Mouse (Mus musculus): ENCODE measurements around the gene Sarnp.

Sarnp gene

DNA sequence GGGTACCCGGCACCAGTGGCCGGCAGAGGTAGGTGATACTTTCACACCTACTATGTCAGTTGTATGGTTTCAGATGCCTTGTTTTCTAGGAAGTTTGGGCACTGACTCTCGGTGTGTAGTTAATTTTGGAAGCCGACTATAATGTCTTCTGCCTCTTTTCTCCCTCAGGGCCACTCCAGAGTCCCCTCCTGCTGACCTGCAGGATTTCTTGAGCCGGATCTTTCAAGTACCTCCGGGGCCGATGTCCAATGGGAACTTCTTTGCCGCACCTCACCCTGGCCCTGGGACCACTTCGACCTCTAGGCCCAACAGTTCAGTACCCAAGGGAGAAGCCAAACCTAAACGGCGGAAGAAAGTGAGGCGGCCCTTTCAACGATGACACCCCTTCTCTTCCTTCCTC is at the start of gene Sarnp:
TSS of gene Sarnp (plus strand) at position 301 of the 400 bp plus-strand sequence.
- no peak for DNase-seq (ENCODE audit: low read depth, low spot score)

GRCm38 (mm10) chr10:128772895-128773294 is 44.2 kb upstream of the Sarnp start:
- peak; percentile 39 for DNase-seq (ENCODE audit: low read depth, low spot score)

GRCm38 (mm10) chr10:128773685-128774084 is 43.4 kb upstream of the Sarnp start:
- DNase-seq (ENCODE audit: low read depth, low spot score) = peak; percentile 48

- no peak for DNase-seq (ENCODE audit: low read depth, low spot score)
These were observed 38.7 kb upstream of the Sarnp start for GRCm38 (mm10) chr10:128778441-128778840.

DNA sequence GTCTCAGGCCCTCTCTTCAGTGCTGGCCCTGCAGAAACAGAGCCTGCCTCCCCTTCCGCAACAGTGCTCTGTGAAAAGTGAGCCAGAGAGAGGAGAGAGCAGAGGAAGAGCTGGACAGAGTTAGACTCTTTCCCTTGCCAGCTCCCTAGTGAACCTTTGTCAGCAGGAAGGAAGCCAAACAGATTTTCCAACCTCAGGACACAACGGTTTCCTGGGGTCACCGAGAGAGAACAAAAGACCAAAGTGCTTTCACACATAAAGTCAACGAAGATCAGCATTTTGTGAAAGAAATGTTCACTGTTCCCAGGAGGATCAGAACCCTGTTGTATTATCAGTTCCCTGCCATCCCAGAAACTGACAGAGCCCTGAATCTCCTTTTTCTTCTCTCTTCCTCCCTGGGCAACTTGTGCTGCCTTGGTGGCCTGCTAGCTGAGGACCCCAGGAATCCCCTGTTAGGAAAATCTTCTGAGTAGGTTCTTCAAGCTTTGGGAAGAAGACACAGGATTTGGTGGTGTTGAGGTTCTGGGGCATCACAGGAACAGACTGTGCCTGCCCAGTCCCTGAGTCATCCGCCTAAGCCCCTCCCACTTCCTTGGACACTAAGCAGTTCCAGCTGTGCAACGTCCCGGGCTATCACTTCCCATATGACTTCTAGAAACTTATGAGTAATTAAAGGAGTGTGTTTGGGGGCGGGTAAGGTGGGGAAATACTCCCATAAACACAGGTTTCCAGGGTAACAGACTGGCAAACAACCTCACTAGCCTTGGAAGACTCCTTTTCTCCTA is 37.9 kb upstream of the Sarnp start:
- peak; percentile 29 for DNase-seq (ENCODE audit: low read depth, low spot score)

DNA sequence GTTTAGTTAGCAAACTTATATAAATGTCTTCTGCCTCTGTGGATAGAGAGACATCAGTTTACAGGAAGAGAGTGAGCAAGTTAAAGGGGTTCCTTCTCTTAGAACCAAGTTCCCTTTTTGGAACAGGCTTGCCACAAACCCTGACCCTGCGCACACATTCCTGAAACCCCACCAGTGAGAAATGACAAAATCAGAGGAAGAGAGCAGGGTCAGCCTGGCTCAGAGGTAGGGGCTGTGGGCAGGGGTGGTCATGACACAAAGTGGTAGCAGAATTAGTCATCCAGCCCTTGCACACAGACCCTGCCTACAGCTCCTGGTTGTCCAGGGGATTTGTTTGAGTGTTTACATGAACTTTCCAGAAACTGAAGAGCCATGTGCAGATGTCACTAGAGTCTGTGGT is 36.9 kb upstream of the Sarnp start:
- DNase-seq (ENCODE audit: low read depth, low spot score) = no peak

- DNase-seq (ENCODE audit: low read depth, low spot score) = no peak
These were observed 26.6 kb upstream of the Sarnp start, which contains the start of gene Mmp19 for GRCm38 (mm10) chr10:128790398-128791124. TSS of gene Mmp19 (plus strand) at chr10:128790910.

DNA sequence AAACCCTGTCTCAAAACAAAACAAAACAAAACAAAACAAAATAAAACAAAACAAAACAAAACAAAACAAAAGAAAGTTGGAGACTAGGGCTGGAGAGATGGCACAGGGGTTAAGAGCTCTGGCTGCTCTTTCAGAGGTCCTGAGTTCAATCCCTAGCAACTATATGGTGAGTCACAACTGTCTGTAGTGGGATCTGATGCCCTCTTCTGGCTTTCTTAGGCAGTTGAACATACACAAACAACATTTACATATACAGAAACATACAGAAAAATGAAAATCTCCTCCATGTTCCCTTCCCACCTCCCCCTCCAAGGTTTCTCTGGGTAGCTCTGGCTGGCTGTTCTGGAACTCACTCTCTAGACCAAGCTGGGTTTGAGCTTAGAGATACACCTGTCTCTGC is 25.1 kb upstream of the Sarnp start:
- no peak for DNase-seq (ENCODE audit: low read depth, low spot score)

DNA sequence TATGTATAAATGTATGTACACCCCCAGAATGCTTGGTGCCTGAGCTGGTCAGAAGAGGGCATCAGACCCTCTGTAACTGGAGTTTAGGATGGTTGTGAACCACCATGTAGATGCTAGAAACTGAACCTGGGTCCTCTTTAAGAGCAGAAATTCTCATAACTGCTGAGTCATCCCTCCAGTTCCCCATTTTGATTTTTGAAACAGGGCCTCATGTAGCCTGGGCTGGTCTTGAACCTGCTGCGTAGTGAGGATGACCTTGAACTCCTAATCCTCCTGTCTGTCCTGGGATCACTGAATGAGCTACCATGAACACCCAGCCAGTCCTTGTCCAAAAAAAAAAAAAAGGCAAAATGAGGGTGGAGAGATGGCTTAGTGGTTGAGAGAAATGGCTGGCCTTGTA is 23.9 kb upstream of the Sarnp start:
- DNase-seq (ENCODE audit: low read depth, low spot score) = no peak

- no peak for DNase-seq (ENCODE audit: low read depth, low spot score)
These were observed 22.7 kb upstream of the Sarnp start for GRCm38 (mm10) chr10:128794391-128794790.

GRCm38 (mm10) chr10:128795581-128795980 is 21.6 kb upstream of the Sarnp start:
- no peak for DNase-seq (ENCODE audit: low read depth, low spot score)

- DNase-seq (ENCODE audit: low read depth, low spot score) = no peak
These were observed 18.5 kb upstream of the Sarnp start for GRCm38 (mm10) chr10:128798676-128799075.

- no peak for DNase-seq (ENCODE audit: low read depth, low spot score)
These were observed 15.1 kb upstream of the Sarnp start for GRCm38 (mm10) chr10:128801981-128802495.

DNA sequence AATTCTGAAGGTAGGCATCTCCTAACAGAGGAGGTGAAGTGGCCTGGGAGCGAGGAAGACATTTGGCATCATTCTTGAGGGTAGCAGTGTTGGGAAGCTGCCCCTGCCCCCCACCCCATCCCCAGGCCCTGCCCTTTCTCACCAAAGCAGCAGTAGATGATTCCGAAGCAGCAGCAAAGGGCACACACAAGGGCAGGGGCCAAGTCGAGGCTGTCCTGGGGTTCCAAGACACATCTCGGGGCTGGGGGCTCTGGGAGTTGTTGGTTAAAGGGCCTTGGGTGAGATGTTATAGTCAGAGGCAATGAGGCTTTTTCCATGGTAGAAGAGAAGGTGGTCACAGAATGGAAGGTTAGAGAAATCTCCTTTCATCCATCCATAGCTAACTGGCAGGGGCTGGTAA is 14.2 kb upstream of the Sarnp start:
- no peak for DNase-seq (ENCODE audit: low read depth, low spot score)

DNA sequence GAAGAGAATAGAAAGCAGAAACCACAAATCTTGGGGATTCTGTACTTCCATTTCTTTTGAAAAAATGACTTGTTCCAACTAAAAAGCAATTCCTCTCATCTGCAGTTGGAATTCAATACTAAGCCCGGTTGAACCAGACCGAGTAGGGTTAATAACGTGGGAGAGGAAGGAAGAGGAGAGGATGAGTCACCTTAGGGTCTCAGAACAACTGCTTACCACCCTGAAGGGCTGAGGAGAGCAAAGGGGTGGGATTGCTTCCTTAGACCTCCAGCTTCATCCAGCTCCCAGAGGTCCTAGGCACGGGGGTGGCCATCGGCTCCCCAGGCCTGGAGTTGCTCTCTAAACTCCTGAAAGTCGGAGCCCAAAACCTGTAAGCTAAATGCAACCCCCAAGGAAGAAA is 13.8 kb upstream of the Sarnp start:
- no peak for DNase-seq (ENCODE audit: low read depth, low spot score)

GRCm38 (mm10) chr10:128803771-128804270 is 13.3 kb upstream of the Sarnp start, which contains the start of gene Dnajc14:
TSS of gene Dnajc14 (plus strand) at chr10:128804062.
- no peak for DNase-seq (ENCODE audit: low read depth, low spot score)

GRCm38 (mm10) chr10:128804271-128805091 is 12.7 kb upstream of the Sarnp start, which contains the start of gene Tmem198b:
TSS of gene Tmem198b (minus strand) at chr10:128804370.
- DNase-seq (ENCODE audit: low read depth, low spot score) = peak; percentile 69

DNA sequence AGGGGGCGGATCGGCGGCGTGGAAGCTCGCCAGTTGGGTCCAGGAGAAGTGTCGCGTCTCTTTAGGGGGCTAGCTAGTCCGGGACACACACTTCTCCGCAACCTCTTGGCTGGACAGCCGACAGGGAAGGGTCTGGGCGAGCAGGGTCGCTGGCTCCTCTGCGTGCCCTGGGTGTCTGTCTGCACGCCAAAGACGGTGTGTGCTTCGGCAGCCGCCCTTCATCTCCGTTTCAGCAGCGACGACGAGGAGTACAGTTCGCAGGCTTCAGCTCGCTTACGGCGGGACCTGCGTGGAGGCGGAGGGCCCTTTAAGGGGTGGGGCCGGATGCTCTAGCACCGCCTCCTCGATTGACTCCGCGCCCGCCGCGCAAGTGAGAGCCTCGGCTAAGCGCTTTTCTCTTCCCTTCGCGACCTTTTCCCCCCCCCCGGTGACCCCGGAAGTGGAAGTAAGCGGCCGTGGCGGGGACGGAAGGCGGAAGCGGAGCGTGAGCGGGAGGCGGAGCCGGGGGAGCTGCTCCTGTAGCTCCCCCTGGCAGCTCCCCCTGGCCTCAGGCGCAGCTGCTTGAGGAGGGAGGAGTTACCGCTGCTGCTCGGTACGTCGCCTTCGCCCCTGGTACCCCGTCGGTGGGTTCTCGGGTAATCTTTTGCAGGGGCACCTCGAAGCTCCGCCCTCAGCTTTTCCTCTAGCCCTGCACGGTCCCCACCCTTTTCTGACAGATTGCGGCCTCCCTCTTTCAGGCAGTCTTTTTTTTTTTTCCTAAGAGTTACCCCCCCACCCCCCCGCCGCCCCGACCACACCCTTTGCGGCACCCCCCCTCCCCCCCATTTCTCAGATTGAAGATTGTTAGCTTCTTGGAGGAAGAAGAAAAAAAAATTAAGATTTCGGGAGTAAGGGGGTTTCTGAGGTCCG is 11.8 kb upstream of the Sarnp start:
- DNase-seq (ENCODE audit: low read depth, low spot score) = peak; percentile 99

- no peak for DNase-seq (ENCODE audit: low read depth, low spot score)
These were observed 11.0 kb upstream of the Sarnp start for GRCm38 (mm10) chr10:128806086-128806485.

GRCm38 (mm10) chr10:128807018-128807417 is 10.1 kb upstream of the Sarnp start:
- DNase-seq (ENCODE audit: low read depth, low spot score) = no peak

Data from CD4-positive, CD25-positive, alpha-beta regulatory T cell, adult 2 months (primary cell).